Mouse (Mus musculus): ENCODE results near the gene Cpne8.

Cpne8 gene

GRCm38 (mm10) chr15:90678985-90679759 is at the start of gene Cpne8:
Gene Cpne8, minus strand, starts transcription at chr15:90679432.
- DNase-seq (ENCODE audit: inconsistent age in 2 of 2, low spot score in 1 of 2) = peak; percentile 66 to 85

GRCm38 (mm10) chr15:90717717-90718116 is 38.5 kb upstream of the Cpne8 start:
- no peak for DNase-seq (ENCODE audit: inconsistent age in 2 of 2, low spot score in 1 of 2)

GRCm38 (mm10) chr15:90709296-90709695 is 30.1 kb upstream of the Cpne8 start:
- no peak for DNase-seq (ENCODE audit: inconsistent age in 2 of 2, low spot score in 1 of 2)

DNA sequence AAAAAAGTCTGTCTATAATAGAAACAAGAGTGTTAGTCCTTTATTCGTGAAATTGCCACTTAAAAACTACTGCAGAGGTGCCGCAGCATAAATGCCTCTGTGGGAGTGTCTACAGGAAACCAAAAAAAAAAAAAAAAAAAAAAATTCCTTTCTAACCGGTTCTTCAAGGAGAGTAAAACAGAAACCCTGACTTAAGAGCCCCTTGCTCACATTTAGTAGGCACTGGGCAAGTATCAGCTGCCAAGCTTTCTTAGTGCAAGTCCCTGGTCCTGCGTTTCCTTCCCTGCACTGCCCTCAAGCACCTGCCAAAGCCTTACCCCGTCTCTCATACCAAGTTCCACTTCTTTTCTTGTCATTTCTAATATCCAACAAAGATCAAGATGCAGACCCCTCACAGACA is 25.1 kb upstream of the Cpne8 start:
- no peak for DNase-seq (ENCODE audit: inconsistent age in 2 of 2, low spot score in 1 of 2)

GRCm38 (mm10) chr15:90703502-90704232 is 24.4 kb upstream of the Cpne8 start:
- DNase-seq (ENCODE audit: inconsistent age in 2 of 2, low spot score in 1 of 2) = no peak

DNA sequence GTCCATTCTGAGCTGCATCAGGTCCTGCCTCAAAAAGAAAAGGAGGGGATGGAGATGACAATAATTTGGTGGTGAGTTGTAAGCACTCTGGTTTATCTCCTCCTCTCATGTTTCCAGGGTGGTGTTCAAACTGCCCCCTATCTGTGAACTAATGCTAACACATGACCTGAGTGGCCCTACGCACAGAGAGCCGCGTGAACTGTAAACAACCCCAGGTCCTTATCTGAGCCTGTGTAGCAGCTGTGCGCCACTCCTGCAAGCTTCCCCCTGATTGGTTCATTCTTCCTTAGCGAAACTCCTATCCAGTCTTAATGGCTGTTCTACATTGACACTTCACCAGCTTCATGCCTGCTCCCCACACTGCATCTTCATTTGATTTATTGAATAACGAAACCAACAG is 7.5 kb upstream of the Cpne8 start:
- DNase-seq (ENCODE audit: inconsistent age in 2 of 2, low spot score in 1 of 2) = no peak

GRCm38 (mm10) chr15:90679760-90680579 is 738 bp upstream of the Cpne8 start:
- DNase-seq (ENCODE audit: inconsistent age in 2 of 2, low spot score in 1 of 2) = peak; percentile 57 to 80

GRCm38 (mm10) chr15:90678488-90678887 is 744 bp downstream of the Cpne8 start:
- peak; percentile 31 to 58 for DNase-seq (ENCODE audit: inconsistent age in 2 of 2, low spot score in 1 of 2)

- no peak for DNase-seq (ENCODE audit: inconsistent age in 2 of 2, low spot score in 1 of 2)
Observed at GRCm38 (mm10) chr15:90669494-90669893, 9.7 kb downstream of the Cpne8 start.

- no peak for DNase-seq (ENCODE audit: inconsistent age in 2 of 2, low spot score in 1 of 2)
Observed at GRCm38 (mm10) chr15:90666893-90667292, 12.3 kb downstream of the Cpne8 start.

- no peak for DNase-seq (ENCODE audit: inconsistent age in 2 of 2, low spot score in 1 of 2)
Observed at GRCm38 (mm10) chr15:90664615-90665014, 14.6 kb downstream of the Cpne8 start.

DNA sequence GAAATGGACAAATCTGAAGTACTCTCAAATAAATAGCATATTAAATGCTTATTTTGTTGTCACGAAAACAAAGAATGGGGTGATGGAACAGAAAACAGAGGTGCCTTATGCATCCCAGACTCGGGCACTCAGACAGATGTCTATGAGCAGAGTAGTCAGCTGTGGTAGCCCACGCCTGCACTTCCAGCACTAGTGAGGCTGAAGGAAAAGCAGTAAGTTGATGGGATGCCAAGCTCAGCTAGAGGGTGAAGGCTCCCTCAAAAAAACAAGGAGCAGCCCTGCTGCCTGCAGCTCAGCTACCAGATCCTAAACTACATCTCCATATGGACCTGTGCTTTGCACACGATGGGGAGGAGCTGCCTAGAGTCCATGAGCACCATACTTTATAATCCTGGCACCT is 15.6 kb downstream of the Cpne8 start:
- no peak for DNase-seq (ENCODE audit: inconsistent age in 2 of 2, low spot score in 1 of 2)

DNA sequence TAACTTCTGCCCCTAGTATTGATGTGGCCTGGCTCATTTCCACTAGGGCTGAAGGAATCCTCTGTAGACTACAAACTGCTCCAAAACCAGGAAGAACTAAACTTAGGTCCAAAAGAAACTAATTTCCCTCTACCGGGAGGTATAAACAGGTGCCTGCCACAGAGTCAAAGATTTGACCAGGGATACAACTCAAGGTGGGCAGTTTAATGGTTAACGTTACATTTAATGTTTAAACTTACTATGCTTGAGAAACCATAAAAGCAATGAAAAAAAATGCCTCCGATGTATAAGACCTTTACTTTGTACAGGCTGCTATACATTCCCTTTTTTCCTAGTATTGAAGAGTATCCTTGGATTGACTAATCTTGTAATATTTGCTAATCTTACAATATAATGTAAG is 18.5 kb downstream of the Cpne8 start:
- DNase-seq (ENCODE audit: inconsistent age in 2 of 2, low spot score in 1 of 2) = no peak

DNA sequence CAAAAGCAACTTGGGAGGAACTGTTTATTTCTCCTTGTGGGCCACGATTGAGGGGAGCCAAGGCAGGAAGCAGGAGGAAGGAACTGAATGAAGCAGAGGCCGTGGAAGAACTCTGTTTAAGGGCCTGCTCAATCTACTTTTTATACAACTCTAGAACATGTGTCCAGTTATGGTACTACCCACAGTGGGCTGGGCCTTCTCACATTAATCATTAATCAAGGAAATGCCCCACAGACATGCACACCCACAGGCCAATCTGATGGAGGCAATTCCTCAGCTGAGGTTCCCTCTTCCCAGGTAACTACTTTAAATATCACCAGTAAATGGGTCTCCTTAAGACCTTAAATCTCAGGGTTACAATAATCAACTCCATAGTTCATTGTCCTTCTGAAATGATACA is 21.2 kb downstream of the Cpne8 start:
- no peak for DNase-seq (ENCODE audit: inconsistent age in 2 of 2, low spot score in 1 of 2)

GRCm38 (mm10) chr15:90656521-90656920 is 22.7 kb downstream of the Cpne8 start:
- no peak for DNase-seq (ENCODE audit: inconsistent age in 2 of 2, low spot score in 1 of 2)

DNA sequence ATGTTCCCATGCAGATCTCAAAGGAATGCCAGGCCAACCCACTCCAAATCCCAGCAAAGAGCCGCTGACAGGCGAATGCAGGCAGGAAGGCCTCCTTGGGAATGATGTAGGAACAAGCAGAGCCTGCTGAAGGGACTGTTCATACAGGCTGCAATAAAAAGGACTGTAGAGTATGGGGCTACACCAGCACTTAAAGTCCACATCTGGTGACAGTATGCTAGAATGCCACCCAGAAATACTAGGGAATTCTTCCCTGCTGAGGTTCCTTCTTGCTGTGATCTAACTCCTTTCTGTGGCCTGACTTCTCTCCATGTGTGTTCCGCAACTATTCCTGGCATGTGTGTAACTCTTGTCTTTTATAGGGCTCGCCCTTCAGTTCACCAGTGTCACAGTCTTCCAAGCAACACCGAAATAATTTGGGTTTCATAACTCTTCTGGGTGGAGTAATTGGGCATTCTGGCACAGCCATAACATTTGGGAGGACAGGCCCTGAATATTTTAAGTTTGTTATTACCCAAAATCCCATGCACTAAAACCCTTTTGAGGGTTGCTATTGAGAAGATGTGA is 32.1 kb downstream of the Cpne8 start:
- DNase-seq (ENCODE audit: inconsistent age in 2 of 2, low spot score in 1 of 2) = no peak

DNA sequence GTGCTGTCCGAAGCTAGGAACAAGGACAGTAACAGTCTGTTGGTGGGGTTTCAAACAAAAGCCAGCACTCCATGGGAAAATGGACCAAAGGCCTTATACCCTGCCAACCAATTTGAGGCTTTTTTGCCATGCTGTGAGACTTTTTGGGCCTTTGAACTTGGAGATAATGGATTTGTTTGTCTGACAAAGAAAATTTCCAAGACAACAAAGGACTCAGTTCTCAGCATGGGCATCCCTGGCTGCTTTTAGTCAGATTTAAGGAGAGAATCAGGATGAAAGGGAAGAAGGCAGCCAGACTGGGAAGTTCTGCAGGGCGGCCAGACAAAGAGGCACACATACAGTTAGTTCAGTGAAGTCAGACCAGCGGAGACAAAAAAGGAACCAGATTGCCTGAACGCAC is 32.9 kb downstream of the Cpne8 start:
- DNase-seq (ENCODE audit: inconsistent age in 2 of 2, low spot score in 1 of 2) = no peak

DNA sequence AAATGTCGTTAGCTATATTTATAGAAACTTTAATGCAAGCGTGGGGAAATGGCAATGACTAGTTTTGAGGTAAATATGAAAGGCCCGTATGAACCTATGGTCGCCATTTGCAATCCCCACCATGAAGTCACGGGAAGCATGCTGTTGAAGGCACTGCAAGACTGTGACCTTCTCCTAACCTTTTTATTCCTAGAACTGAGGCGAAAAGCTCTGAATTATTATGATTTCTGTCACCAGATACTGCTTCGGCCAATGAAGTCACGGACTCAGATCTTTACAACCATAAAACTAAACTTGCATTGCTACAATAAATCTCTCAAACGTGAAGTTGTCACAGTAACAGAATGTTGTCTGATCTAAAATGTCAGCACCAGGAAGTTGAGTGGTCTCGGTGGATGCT is 33.4 kb downstream of the Cpne8 start:
- DNase-seq (ENCODE audit: inconsistent age in 2 of 2, low spot score in 1 of 2) = no peak

DNA sequence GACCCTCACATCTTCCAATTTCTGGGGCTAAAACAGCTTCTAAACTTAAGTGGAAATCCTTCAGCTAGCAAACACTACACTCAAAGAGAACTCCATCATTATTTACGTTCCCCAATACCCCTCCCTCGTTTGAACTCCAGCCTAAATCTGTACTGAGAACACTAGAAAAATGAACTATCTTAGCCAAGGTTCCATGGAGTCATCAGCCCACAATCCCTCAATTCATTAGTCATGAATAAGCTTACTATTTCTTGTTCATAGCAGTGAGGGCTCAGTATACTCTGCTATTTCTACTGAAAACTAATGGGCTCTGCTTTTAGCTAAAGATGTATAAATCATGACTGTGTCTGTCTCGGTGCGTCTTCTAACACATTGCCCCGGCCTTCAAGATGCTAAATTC is 55.0 kb downstream of the Cpne8 start:
- no peak for DNase-seq (ENCODE audit: inconsistent age in 2 of 2, low spot score in 1 of 2)

- no peak for DNase-seq (ENCODE audit: inconsistent age in 2 of 2, low spot score in 1 of 2)
Observed at GRCm38 (mm10) chr15:90622005-90622404, 57.2 kb downstream of the Cpne8 start.

DNA sequence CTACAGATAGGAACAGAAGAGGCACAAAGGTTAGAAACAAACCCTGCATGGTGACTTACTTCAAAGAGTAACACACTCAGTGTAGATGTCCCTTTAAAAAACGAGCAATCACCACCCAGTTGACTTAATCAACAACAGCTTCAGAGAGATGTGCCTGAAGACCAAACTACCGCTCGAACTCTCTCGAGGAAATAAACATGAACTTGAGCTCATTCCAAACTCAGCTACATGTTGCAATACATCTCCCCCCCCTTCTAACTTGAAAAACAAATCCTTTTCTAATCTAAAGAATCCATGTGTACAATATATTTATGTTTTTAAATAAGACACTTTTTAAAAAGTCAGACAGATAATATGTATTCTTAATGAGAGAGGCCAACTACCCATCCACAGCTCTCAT is 59.5 kb downstream of the Cpne8 start:
- no peak for DNase-seq (ENCODE audit: inconsistent age in 2 of 2, low spot score in 1 of 2)

Measured in adrenal gland, adult (tissue).